Mouse (Mus musculus): ENCODE measurements around the gene Ccdc96. TPM values are rescaled to one million over a fixed set of nuclear protein-coding genes. Genes with fewer than 3 reads are reported as not detected.

Ccdc96 gene
- polyA plus RNA-seq, 1 experiment from 2014 or later, result 2.8 TPM

DNA sequence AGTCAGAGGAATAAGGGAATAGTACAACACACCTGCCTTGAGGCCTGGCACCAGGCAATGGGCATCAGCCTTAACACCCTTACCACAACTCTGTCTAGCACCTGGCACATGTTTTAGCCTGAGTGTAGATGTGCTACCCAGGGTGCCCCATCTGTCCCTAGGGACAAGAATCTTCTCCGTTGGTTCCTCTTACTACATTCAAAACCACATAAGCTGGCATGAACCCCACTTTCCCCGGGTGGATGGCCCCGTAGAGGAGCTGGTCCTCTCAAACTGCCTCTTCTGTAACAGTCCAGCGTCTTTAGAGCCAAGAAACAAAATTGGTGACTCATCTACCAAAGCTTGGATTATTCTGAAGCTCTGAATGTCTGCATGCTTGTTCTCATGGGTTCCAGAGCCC, 4.0 kb upstream of the Ccdc96 start:
- H3K36me3 ChIP-seq (ENCODE audit: control insufficient read depth, insufficient read depth, low read length), result no peaks in the 10 kb centered on the region
- 94% methylated on average over 4 of the region's 4 CpGs for WGBS
- no peak overlapping the region for H3K27ac ChIP-seq (ENCODE audit: low read depth, low read length)
- no peak for ATAC-seq (ENCODE audit: low read depth)
- no peak overlapping the region for H3K4me3 ChIP-seq (ENCODE audit: low read depth, low read length)
- peaks cover 27% of the 10 kb centered on the region for H3K4me1 ChIP-seq (ENCODE audit: control insufficient read depth, insufficient read depth, low read length)
- no peaks in the 10 kb centered on the region for H3K9me3 ChIP-seq (ENCODE audit: control insufficient read depth, low read length)
- no peak overlapping the region for H3K4me2 ChIP-seq (ENCODE audit: low read depth, low read length)
- no peaks in the 10 kb centered on the region for H3K27me3 ChIP-seq (ENCODE audit: control insufficient read depth, insufficient read depth, low read length)
- H3K9ac ChIP-seq (replicated peaks; ENCODE audit: low read depth, low read length), result no peak overlapping the region

DNA sequence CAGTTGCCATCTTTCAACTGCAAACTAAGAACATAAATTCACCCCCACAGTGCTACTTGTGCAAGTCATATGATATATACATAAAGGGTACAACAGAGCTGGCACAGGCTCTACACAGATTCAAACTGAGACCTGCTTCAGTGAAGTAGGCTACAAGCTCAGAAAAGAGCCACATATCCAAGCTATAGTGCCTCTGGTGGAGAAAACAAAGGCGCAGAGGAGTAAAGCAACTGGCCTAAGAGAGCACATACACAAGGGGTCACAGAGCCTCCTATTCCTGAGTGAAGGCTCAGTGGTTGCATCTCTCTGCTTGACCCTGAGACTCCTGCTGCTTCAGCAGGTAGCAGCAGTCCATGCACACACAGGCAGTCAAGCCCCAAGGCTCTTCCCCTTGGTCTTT, 3.3 kb upstream of the Ccdc96 start:
- ATAC-seq (ENCODE audit: low read depth), result no peak
- WGBS, result 85% methylated on average over 1 of the region's 1 CpGs
- Histone ChIP-seq H3K4me2 (ENCODE audit: low read depth, low read length) (no peak overlapping the region), H3K27ac (ENCODE audit: low read depth, low read length) (no peak overlapping the region), H3K27me3 (ENCODE audit: control insufficient read depth, insufficient read depth, low read length) (no peaks in the 10 kb centered on the region), H3K4me3 (ENCODE audit: low read depth, low read length) (no peak overlapping the region), H3K9ac (replicated peaks; ENCODE audit: low read depth, low read length) (no peak overlapping the region), H3K4me1 (ENCODE audit: control insufficient read depth, insufficient read depth, low read length) (peaks cover 27% of the 10 kb centered on the region), H3K9me3 (ENCODE audit: control insufficient read depth, low read length) (no peaks in the 10 kb centered on the region), H3K36me3 (ENCODE audit: control insufficient read depth, insufficient read depth, low read length) (no peaks in the 10 kb centered on the region)

DNA sequence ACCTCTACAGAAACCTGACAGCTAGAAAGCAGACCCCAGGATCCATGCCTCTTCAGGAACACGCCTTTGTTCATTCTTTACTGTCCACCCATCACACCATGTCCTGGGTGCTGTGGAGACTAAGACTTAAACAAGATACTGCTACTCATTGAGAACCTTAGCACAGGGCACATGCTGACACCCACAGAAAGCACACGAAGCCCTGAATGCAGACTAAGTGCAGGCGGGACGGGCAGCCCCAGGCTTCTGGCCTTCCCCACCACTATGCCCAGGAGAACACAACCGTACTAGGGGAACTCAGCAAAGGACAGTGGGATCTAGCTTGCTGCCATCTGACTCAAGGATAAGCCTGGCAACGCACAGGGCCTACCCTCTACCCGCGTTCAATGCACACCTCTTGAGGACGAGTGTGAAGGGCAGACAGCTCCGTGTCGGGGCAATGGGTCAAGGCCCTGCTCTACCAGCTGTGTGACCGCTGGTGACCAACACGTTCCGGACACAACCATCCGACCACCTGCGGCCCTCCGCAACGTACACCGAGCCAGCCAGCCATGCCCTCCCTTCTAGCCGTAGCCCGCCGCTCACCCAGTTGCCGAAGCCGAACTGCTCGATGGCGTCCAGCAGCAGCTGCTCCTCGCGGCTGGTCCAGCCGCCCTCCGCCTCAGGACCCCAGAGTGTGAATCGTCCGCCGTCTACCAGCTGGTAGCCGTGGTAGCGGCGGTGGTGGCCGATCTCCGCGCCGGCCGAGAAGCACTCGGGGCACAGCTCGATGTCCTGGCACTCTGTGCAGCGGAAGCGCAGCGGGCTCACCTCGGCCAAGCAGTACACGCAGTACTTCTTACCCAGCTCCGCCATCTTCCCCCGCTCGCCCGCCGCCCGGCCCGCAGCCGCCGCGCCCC, 936 bp upstream of the Ccdc96 start:
- no peaks in the 10 kb centered on the region for H3K36me3 ChIP-seq (ENCODE audit: control insufficient read depth, insufficient read depth, low read length)
- peaks cover 27% of the 10 kb centered on the region for H3K4me1 ChIP-seq (ENCODE audit: control insufficient read depth, insufficient read depth, low read length)
- H3K27me3 ChIP-seq (ENCODE audit: control insufficient read depth, insufficient read depth, low read length), result no peaks in the 10 kb centered on the region
- ATAC-seq (ENCODE audit: low read depth), result peak; percentile 4; the same call in 1 of the 2 replicates
- no peaks in the 10 kb centered on the region for H3K9me3 ChIP-seq (ENCODE audit: control insufficient read depth, low read length)
- H3K27ac ChIP-seq (ENCODE audit: low read depth, low read length), result peak overlapping the region; percentile 67
- H3K4me2 ChIP-seq (ENCODE audit: low read depth, low read length), result peak overlapping the region; percentile 91
- 2% methylated on average over 51 of the region's 58 CpGs for WGBS
- peak overlapping the region; percentile 86 for H3K9ac ChIP-seq (replicated peaks; ENCODE audit: low read depth, low read length)
- peak overlapping the region; percentile 89 for H3K4me3 ChIP-seq (ENCODE audit: low read depth, low read length)

DNA sequence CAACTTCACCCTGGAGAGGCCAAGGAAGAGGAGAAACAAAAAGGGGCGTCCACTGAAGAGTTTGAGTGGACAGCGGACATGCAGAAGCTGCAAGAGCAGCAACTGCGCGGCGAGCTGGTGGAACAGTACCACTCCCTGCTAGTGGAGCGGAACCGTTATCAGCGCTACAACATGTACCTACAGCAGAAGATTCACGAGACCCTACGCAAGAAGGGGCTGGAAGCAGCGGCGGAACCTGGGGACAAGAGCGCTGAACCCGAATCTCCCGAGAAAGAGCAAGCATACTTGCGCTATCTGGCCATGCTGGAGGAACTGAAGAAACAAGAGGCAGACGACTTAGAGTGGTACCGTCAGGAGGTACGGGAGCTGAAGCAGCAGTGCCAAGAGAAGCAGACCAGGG, 918 bp downstream of the Ccdc96 start:
- H3K9me3 ChIP-seq (ENCODE audit: control insufficient read depth, low read length), result no peaks in the 10 kb centered on the region
- peak overlapping the region; percentile 91 for H3K4me2 ChIP-seq (ENCODE audit: low read depth, low read length)
- 41% methylated on average over 19 of the region's 19 CpGs for WGBS
- no peaks in the 10 kb centered on the region for H3K36me3 ChIP-seq (ENCODE audit: control insufficient read depth, insufficient read depth, low read length)
- no peak for ATAC-seq (ENCODE audit: low read depth)
- no peaks in the 10 kb centered on the region for H3K27me3 ChIP-seq (ENCODE audit: control insufficient read depth, insufficient read depth, low read length)
- H3K9ac ChIP-seq (replicated peaks; ENCODE audit: low read depth, low read length), result peak overlapping the region; percentile 52; the same call in 1 of the 2 replicates
- H3K27ac ChIP-seq (ENCODE audit: low read depth, low read length), result no peak overlapping the region
- peak overlapping the region; percentile 89 for H3K4me3 ChIP-seq (ENCODE audit: low read depth, low read length)
- peaks cover 27% of the 10 kb centered on the region for H3K4me1 ChIP-seq (ENCODE audit: control insufficient read depth, insufficient read depth, low read length)

DNA sequence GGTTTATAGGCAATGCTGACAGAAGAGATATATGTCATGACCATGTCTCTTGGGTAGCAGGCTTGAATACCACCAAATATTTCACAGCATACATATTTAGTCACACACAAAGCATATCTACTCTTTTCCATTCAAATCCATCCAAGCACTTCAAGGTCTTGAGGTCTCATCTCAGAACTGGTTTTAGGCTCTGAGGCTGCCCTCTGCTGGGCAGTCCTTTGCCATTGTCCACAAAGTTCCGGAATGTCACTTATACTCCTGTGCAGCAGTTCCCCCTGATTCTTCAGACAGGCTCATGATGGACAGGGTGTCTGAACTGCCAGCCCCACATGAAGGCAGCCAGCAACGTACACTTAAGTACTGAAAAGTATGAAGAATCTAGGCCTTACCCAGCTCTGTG, 4.8 kb downstream of the Ccdc96 start:
- Histone ChIP-seq H3K4me3 (ENCODE audit: low read depth, low read length) (no peak overlapping the region), H3K9me3 (ENCODE audit: control insufficient read depth, low read length) (no peaks in the 10 kb centered on the region), H3K4me1 (ENCODE audit: control insufficient read depth, insufficient read depth, low read length) (peaks cover 6% of the 10 kb centered on the region; the same call in 1 of the 2 replicates), H3K36me3 (ENCODE audit: control insufficient read depth, insufficient read depth, low read length) (peaks cover 32% of the 10 kb centered on the region), H3K4me2 (ENCODE audit: low read depth, low read length) (no peak overlapping the region), H3K27ac (ENCODE audit: low read depth, low read length) (no peak overlapping the region), H3K9ac (replicated peaks; ENCODE audit: low read depth, low read length) (no peak overlapping the region), H3K27me3 (ENCODE audit: control insufficient read depth, insufficient read depth, low read length) (no peaks in the 10 kb centered on the region)
- WGBS, result 61% methylated on average over 2 of the region's 2 CpGs
- no peak for ATAC-seq (ENCODE audit: low read depth)

DNA sequence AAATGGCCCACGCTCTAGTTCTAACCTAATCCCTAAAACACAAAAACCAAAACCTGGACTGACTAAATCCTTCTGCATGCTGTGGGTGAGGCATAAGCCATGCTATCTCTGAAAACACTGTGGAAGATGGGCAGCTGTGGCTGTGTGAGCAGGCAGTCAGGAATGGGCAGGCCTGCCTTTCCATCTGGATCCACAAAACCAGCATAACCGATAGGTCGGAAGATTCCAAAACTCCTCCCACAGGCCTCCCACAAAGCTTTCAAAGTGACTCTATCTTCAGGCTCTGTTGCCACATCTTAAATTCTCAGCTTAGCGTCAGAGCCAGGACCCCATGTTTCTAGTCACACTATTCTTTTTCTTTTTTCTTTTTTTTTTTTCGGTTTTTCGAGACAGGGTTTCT, 9.5 kb downstream of the Ccdc96 start:
- H3K4me1 ChIP-seq (ENCODE audit: control insufficient read depth, insufficient read depth, low read length), result no peaks in the 10 kb centered on the region
- H3K4me3 ChIP-seq (ENCODE audit: low read depth, low read length), result no peak overlapping the region
- peaks cover 55% of the 10 kb centered on the region for H3K36me3 ChIP-seq (ENCODE audit: control insufficient read depth, insufficient read depth, low read length)
- H3K9ac ChIP-seq (replicated peaks; ENCODE audit: low read depth, low read length), result no peak overlapping the region
- H3K9me3 ChIP-seq (ENCODE audit: control insufficient read depth, low read length), result no peaks in the 10 kb centered on the region
- no peak overlapping the region for H3K27ac ChIP-seq (ENCODE audit: low read depth, low read length)
- no peak for ATAC-seq (ENCODE audit: low read depth)
- H3K4me2 ChIP-seq (ENCODE audit: low read depth, low read length), result no peak overlapping the region
- H3K27me3 ChIP-seq (ENCODE audit: control insufficient read depth, insufficient read depth, low read length), result no peaks in the 10 kb centered on the region
- 97% methylated on average over 6 of the region's 6 CpGs for WGBS

DNA sequence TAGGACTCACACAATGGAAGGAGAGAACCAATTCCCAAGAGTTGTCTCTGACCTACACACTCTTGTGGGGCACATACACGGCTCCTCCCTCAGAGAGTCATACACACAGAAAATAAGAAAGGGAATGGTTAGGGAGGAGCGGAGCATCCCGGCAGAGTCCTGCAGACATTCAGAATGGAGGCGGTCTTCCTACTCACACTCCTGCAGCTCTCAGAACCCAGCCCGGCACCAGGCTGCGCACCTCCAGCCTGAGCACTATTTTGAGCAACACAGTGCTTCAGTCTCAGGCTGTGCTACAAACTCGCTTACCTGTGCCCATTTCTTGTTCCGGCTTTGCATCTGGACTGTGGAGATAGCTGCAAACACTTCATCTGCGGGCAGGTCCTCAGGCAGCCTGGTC, 10.3 kb downstream of the Ccdc96 start:
- WGBS, result 94% methylated on average over 9 of the region's 9 CpGs
- Histone ChIP-seq H3K4me1 (ENCODE audit: control insufficient read depth, insufficient read depth, low read length) (no peaks in the 10 kb centered on the region), H3K36me3 (ENCODE audit: control insufficient read depth, insufficient read depth, low read length) (peaks cover 56% of the 10 kb centered on the region), H3K27me3 (ENCODE audit: control insufficient read depth, insufficient read depth, low read length) (no peaks in the 10 kb centered on the region), H3K9ac (replicated peaks; ENCODE audit: low read depth, low read length) (no peak overlapping the region), H3K4me3 (ENCODE audit: low read depth, low read length) (no peak overlapping the region), H3K4me2 (ENCODE audit: low read depth, low read length) (no peak overlapping the region), H3K27ac (ENCODE audit: low read depth, low read length) (no peak overlapping the region), H3K9me3 (ENCODE audit: control insufficient read depth, low read length) (no peaks in the 10 kb centered on the region)
- no peak for ATAC-seq (ENCODE audit: low read depth)

DNA sequence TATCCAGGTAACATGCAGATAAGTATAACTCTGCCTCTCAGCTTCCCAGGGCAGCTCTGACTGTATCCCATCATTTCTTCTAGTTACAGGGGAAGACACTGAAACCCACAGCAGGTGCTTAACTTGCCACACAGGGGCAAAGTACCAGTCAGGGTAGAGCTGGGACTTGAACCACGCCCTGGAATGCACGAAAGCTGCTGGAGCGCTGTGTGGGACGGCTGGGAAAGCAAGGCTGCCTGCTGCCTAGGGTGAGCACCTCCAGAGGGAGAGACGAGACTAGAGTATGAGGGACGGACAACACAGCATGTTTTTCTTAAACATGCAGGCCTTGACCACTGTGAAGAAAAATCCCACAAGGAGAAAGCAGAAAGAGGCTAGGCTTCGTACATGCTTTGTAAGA, 20.8 kb downstream of the Ccdc96 start:
- no peak overlapping the region for H3K4me2 ChIP-seq (ENCODE audit: low read depth, low read length)
- ATAC-seq (ENCODE audit: low read depth), result no peak
- no peak overlapping the region for H3K4me3 ChIP-seq (ENCODE audit: low read depth, low read length)
- no peak overlapping the region for H3K9ac ChIP-seq (replicated peaks; ENCODE audit: low read depth, low read length)
- H3K4me1 ChIP-seq (ENCODE audit: control insufficient read depth, insufficient read depth, low read length), result no peaks in the 10 kb centered on the region
- no peaks in the 10 kb centered on the region for H3K27me3 ChIP-seq (ENCODE audit: control insufficient read depth, insufficient read depth, low read length)
- peaks cover 33% of the 10 kb centered on the region for H3K36me3 ChIP-seq (ENCODE audit: control insufficient read depth, insufficient read depth, low read length)
- 93% methylated on average over 7 of the region's 7 CpGs for WGBS
- H3K9me3 ChIP-seq (ENCODE audit: control insufficient read depth, low read length), result no peaks in the 10 kb centered on the region
- H3K27ac ChIP-seq (ENCODE audit: low read depth, low read length), result no peak overlapping the region

DNA sequence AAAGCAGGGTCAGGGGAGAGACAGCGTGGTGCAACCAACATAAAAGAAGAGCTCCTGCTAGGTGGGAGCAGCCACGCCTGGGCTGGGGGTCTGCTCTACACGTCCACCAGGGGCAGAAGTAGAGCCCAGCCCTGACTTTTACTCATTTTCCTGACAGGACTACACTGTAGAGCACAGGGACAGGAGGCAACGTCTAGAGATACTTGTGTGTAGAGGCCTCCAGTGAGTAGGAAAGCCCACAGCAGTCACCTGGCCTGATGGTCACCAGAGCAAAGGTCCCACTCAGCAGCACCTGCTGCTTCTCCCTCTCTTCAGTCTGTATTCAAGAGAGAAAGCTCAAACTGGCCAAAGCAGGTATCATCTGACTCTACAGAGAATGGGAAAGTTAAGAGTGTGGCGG, 21.3 kb downstream of the Ccdc96 start:
- Histone ChIP-seq H3K4me1 (ENCODE audit: control insufficient read depth, insufficient read depth, low read length) (no peaks in the 10 kb centered on the region), H3K36me3 (ENCODE audit: control insufficient read depth, insufficient read depth, low read length) (peaks cover 37% of the 10 kb centered on the region), H3K9ac (replicated peaks; ENCODE audit: low read depth, low read length) (no peak overlapping the region), H3K9me3 (ENCODE audit: control insufficient read depth, low read length) (no peaks in the 10 kb centered on the region), H3K27ac (ENCODE audit: low read depth, low read length) (no peak overlapping the region), H3K27me3 (ENCODE audit: control insufficient read depth, insufficient read depth, low read length) (no peaks in the 10 kb centered on the region), H3K4me3 (ENCODE audit: low read depth, low read length) (no peak overlapping the region), H3K4me2 (ENCODE audit: low read depth, low read length) (no peak overlapping the region)
- no peak for ATAC-seq (ENCODE audit: low read depth)
- WGBS, result 73% methylated on average over 5 of the region's 5 CpGs

All from neural tube, embryonic 14.5 days (tissue).